Mouse (Mus musculus): ENCODE measurements at regions not wholly inside any gene's neighbourhood (a gene's known extent, or its start where the extent isn't known, plus 50 kb on each side); places are given as distances from the start of the nearest gene placed in this dataset.

GRCm38 (mm10) chr1:73725486-73725885 lies 398.8 kb downstream of the Tns1 start:
- no peaks in the 10 kb centered on the region for H3K4me1 ChIP-seq (replicated peaks)
- 30% methylated on average over 1 of the region's 1 CpGs for WGBS (ENCODE audit: insufficient replicate concordance)

GRCm38 (mm10) chr1:73724551-73724950 lies 399.7 kb downstream of the Tns1 start:
- Histone ChIP-seq H3K27me3 (no peaks in the 10 kb centered on the region), H3K4me2 (no peak overlapping the region), H3K4me1 (replicated peaks) (no peaks in the 10 kb centered on the region), H3K27ac (no peak overlapping the region), H3K9ac (no peak overlapping the region), H3K36me3 (no peaks in the 10 kb centered on the region), H3K9me3 (replicated peaks) (no peaks in the 10 kb centered on the region), H3K4me3 (replicated peaks) (no peak overlapping the region)
- 55% methylated on average over 2 of the region's 2 CpGs for WGBS (ENCODE audit: insufficient replicate concordance)
- no peak for ATAC-seq (ENCODE audit: low read depth)
- no peak for DNase-seq

More at GRCm38 (mm10) chr1:73725486-73725885, 398.8 kb downstream of the Tns1 start:
- Histone ChIP-seq H3K9ac (no peak overlapping the region), H3K4me2 (no peak overlapping the region), H3K36me3 (no peaks in the 10 kb centered on the region), H3K27me3 (no peaks in the 10 kb centered on the region), H3K9me3 (replicated peaks) (no peaks in the 10 kb centered on the region), H3K4me3 (replicated peaks) (no peak overlapping the region), H3K27ac (no peak overlapping the region)
- ATAC-seq (ENCODE audit: low read depth): no peak
- no peak for DNase-seq

GRCm38 (mm10) chr1:73721486-73722225 lies 402.6 kb downstream of the Tns1 start:
- Histone ChIP-seq H3K36me3 (no peaks in the 10 kb centered on the region), H3K9me3 (replicated peaks) (no peaks in the 10 kb centered on the region), H3K4me2 (no peak overlapping the region), H3K4me3 (replicated peaks) (no peak overlapping the region), H3K9ac (no peak overlapping the region), H3K27ac (no peak overlapping the region), H3K27me3 (no peaks in the 10 kb centered on the region), H3K4me1 (replicated peaks) (no peaks in the 10 kb centered on the region)
- WGBS (ENCODE audit: insufficient replicate concordance): 68% methylated on average over 6 of the region's 6 CpGs
- DNase-seq: no peak
- no peak for ATAC-seq (ENCODE audit: low read depth)

GRCm38 (mm10) chr1:73718421-73718820 lies 405.8 kb downstream of the Tns1 start:
- no peak overlapping the region for H3K9ac ChIP-seq
- H3K36me3 ChIP-seq: no peaks in the 10 kb centered on the region
- H3K4me2 ChIP-seq: no peak overlapping the region
- no peaks in the 10 kb centered on the region for H3K27me3 ChIP-seq
- DNase-seq (no peak), ATAC-seq (ENCODE audit: low read depth) (no peak)
- H3K9me3 ChIP-seq (replicated peaks): no peaks in the 10 kb centered on the region
- WGBS (ENCODE audit: insufficient replicate concordance): 46% methylated on average over 5 of the region's 5 CpGs
- H3K4me3 ChIP-seq (replicated peaks): no peak overlapping the region
- no peaks in the 10 kb centered on the region for H3K4me1 ChIP-seq (replicated peaks)
- H3K27ac ChIP-seq: no peak overlapping the region

GRCm38 (mm10) chr1:73717401-73717800 lies 406.8 kb downstream of the Tns1 start:
- no peak for ATAC-seq (ENCODE audit: low read depth)
- no peak overlapping the region for H3K9ac ChIP-seq
- 38% methylated on average over 7 of the region's 7 CpGs for WGBS (ENCODE audit: insufficient replicate concordance)

GRCm38 (mm10) chr1:73716901-73717300 lies 407.3 kb downstream of the Tns1 start:
- Histone ChIP-seq H3K4me3 (replicated peaks) (no peak overlapping the region), H3K27me3 (no peaks in the 10 kb centered on the region), H3K4me1 (replicated peaks) (no peaks in the 10 kb centered on the region), H3K9ac (no peak overlapping the region), H3K27ac (no peak overlapping the region), H3K36me3 (no peaks in the 10 kb centered on the region), H3K9me3 (replicated peaks) (no peaks in the 10 kb centered on the region), H3K4me2 (no peak overlapping the region)
- ATAC-seq (ENCODE audit: low read depth) (no peak), DNase-seq (no peak)

More at GRCm38 (mm10) chr1:73717401-73717800, 406.8 kb downstream of the Tns1 start:
- H3K27ac ChIP-seq: no peak overlapping the region
- H3K4me2 ChIP-seq: no peak overlapping the region
- H3K4me1 ChIP-seq (replicated peaks): no peaks in the 10 kb centered on the region
- H3K4me3 ChIP-seq (replicated peaks): no peak overlapping the region
- H3K36me3 ChIP-seq: no peaks in the 10 kb centered on the region
- no peaks in the 10 kb centered on the region for H3K27me3 ChIP-seq
- no peak for DNase-seq
- no peaks in the 10 kb centered on the region for H3K9me3 ChIP-seq (replicated peaks)

- H3K27ac ChIP-seq: no peak overlapping the region
- H3K27me3 ChIP-seq: no peaks in the 10 kb centered on the region
- ATAC-seq (ENCODE audit: low read depth) (no peak), DNase-seq (no peak)
- H3K4me3 ChIP-seq (replicated peaks): no peak overlapping the region
- no peaks in the 10 kb centered on the region for H3K4me1 ChIP-seq (replicated peaks)
- WGBS (ENCODE audit: insufficient replicate concordance): 43% methylated on average over 2 of the region's 2 CpGs
- no peaks in the 10 kb centered on the region for H3K9me3 ChIP-seq (replicated peaks)
- H3K4me2 ChIP-seq: no peak overlapping the region
- H3K9ac ChIP-seq: no peak overlapping the region
- no peaks in the 10 kb centered on the region for H3K36me3 ChIP-seq
Measured at GRCm38 (mm10) chr1:73715571-73715970, 408.7 kb downstream of the Tns1 start.

GRCm38 (mm10) chr1:73702428-73702842 lies 421.8 kb downstream of the Tns1 start:
- no peak for DNase-seq
- Histone ChIP-seq H3K27me3 (no peaks in the 10 kb centered on the region), H3K4me2 (no peak overlapping the region), H3K9ac (no peak overlapping the region), H3K9me3 (replicated peaks) (no peaks in the 10 kb centered on the region), H3K27ac (no peak overlapping the region), H3K36me3 (no peaks in the 10 kb centered on the region), H3K4me3 (replicated peaks) (no peak overlapping the region), H3K4me1 (replicated peaks) (no peaks in the 10 kb centered on the region)
- 33% methylated on average over 4 of the region's 4 CpGs for WGBS (ENCODE audit: insufficient replicate concordance)
- no peak for ATAC-seq (ENCODE audit: low read depth)

- no peak overlapping the region for H3K9ac ChIP-seq
- 39% methylated on average over 2 of the region's 2 CpGs for WGBS (ENCODE audit: insufficient replicate concordance)
- H3K4me1 ChIP-seq (replicated peaks): no peaks in the 10 kb centered on the region
- ATAC-seq (ENCODE audit: low read depth) (no peak), DNase-seq (no peak)
- no peaks in the 10 kb centered on the region for H3K9me3 ChIP-seq (replicated peaks)
- H3K36me3 ChIP-seq: no peaks in the 10 kb centered on the region
- H3K4me3 ChIP-seq (replicated peaks): no peak overlapping the region
- H3K27ac ChIP-seq: no peak overlapping the region
- H3K27me3 ChIP-seq: no peaks in the 10 kb centered on the region
- no peak overlapping the region for H3K4me2 ChIP-seq
Measured at GRCm38 (mm10) chr1:73693537-73693936, 430.7 kb downstream of the Tns1 start.

- Histone ChIP-seq H3K4me2 (no peak overlapping the region), H3K36me3 (no peaks in the 10 kb centered on the region), H3K27ac (no peak overlapping the region), H3K9ac (no peak overlapping the region), H3K4me1 (replicated peaks) (no peaks in the 10 kb centered on the region), H3K9me3 (replicated peaks) (no peaks in the 10 kb centered on the region), H3K27me3 (no peaks in the 10 kb centered on the region), H3K4me3 (replicated peaks) (no peak overlapping the region)
- ATAC-seq (ENCODE audit: low read depth) (no peak), DNase-seq (no peak)
- WGBS (ENCODE audit: insufficient replicate concordance): 48% methylated on average over 4 of the region's 4 CpGs
Measured at GRCm38 (mm10) chr1:73685734-73686133, 438.5 kb downstream of the Tns1 start.

GRCm38 (mm10) chr1:73685066-73685465 lies 439.2 kb downstream of the Tns1 start:
- Histone ChIP-seq H3K9ac (no peak overlapping the region), H3K27ac (no peak overlapping the region), H3K4me1 (replicated peaks) (no peaks in the 10 kb centered on the region), H3K36me3 (no peaks in the 10 kb centered on the region), H3K9me3 (replicated peaks) (no peaks in the 10 kb centered on the region), H3K27me3 (no peaks in the 10 kb centered on the region), H3K4me3 (replicated peaks) (no peak overlapping the region), H3K4me2 (no peak overlapping the region)
- DNase-seq: no peak
- 64% methylated on average over 4 of the region's 4 CpGs for WGBS (ENCODE audit: insufficient replicate concordance)
- ATAC-seq (ENCODE audit: low read depth): no peak

GRCm38 (mm10) chr1:73684166-73684565 lies 440.1 kb downstream of the Tns1 start:
- no peak for ATAC-seq (ENCODE audit: low read depth)
- no peak overlapping the region for H3K27ac ChIP-seq
- 55% methylated on average over 5 of the region's 5 CpGs for WGBS (ENCODE audit: insufficient replicate concordance)

More at GRCm38 (mm10) chr1:73684166-73684565, 440.1 kb downstream of the Tns1 start:
- no peak overlapping the region for H3K9ac ChIP-seq
- H3K4me3 ChIP-seq (replicated peaks): no peak overlapping the region
- DNase-seq: no peak
- H3K36me3 ChIP-seq: no peaks in the 10 kb centered on the region
- H3K9me3 ChIP-seq (replicated peaks): no peaks in the 10 kb centered on the region
- no peaks in the 10 kb centered on the region for H3K4me1 ChIP-seq (replicated peaks)
- H3K27me3 ChIP-seq: no peaks in the 10 kb centered on the region
- no peak overlapping the region for H3K4me2 ChIP-seq
